Mouse (Mus musculus) retina, embryonic 14.5 days (tissue): ENCODE measurements around the gene Ntrk1.

ENCODE experiments used
- DNase-seq: peaks from one replicate; pipeline ENCODE4 v3.0.0-alpha.2; 2015; ENCODE audit warnings: low spot score

Gene Ntrk1

GRCm38 (mm10) chr3:87752567-87752966 is 42.4 kb downstream of the Ntrk1 start:
- no peak for DNase-seq

DNA sequence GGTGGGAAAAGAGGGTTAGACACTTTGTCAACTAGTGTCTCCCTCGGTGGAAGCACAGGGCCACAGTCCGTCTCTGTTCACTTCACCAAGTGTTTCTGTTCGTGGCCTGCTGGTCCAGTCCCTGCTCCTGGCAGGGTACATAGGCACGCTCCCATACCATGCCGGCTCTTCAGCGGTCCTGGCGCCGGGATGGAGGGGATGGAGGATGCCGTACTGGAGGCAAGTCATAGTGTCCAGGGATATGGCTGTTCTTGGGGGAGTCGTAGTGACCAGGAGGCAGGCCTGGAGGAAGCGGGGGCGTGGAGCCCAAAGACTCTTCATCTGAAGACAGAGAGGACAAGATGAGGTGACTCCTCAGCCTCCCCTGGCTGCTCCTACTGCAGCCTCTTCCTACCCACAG is 45.0 kb downstream of the Ntrk1 start:
- no peak for DNase-seq

- peak; percentile 41 for DNase-seq
Measured at GRCm38 (mm10) chr3:87749036-87749435, 45.9 kb downstream of the Ntrk1 start.

GRCm38 (mm10) chr3:87748431-87748830 is 46.5 kb downstream of the Ntrk1 start, which contains the start of gene Lrrc71:
Gene Lrrc71 (minus strand): TSS chr3:87748625.
- no peak for DNase-seq

DNA sequence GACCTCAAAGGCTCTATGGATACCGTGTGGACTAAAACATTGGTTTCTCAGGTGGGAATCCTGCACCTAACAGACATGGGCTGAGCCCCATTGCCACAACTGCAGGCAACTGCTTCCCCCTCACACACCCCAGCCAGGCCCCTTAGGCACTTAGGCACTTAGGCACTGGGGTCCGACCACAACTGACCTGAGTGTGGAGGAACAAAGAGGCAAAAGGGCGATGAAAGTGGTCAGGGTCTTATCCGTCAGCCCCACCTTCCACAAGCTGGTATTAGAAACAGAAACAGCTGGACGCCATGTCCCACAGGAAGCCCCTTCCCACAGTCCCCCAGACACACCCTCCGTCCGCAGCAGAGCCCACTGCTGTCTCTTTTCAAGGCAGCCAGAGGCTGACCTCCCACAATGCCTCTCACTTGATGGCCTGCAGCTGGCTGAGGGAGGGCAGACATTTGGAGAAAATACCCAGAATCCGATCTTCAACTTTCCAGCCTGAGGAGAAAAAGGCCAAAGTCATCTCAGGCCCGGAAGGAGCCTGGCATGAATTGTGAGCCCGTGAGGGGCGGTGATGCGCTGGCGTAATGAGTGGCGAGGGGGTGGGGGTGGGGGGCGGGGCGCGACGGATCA is 49.8 kb downstream of the Ntrk1 start:
- DNase-seq = no peak

DNA sequence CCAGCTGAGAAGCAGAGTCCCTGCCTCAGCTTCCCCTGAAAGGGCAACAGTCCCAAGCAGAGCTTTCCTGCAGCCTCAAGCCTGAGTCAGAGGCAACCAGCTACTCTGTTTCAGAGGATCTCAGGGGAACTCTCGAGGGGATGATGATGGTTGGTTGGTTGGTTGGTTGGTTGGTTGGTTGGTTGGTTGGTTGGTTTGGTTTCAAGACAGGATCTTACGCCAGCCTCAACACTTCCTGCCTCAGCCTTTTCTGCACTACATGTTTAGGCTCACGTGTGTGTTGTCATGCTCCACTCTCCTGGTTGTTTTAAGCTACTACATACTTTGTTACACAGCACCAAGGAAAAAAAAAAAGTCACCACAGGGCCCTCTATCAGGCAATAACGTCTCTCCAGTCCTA is 51.0 kb downstream of the Ntrk1 start:
- no peak for DNase-seq

- no peak for DNase-seq
Measured at GRCm38 (mm10) chr3:87742735-87743134, 52.2 kb downstream of the Ntrk1 start.

DNA sequence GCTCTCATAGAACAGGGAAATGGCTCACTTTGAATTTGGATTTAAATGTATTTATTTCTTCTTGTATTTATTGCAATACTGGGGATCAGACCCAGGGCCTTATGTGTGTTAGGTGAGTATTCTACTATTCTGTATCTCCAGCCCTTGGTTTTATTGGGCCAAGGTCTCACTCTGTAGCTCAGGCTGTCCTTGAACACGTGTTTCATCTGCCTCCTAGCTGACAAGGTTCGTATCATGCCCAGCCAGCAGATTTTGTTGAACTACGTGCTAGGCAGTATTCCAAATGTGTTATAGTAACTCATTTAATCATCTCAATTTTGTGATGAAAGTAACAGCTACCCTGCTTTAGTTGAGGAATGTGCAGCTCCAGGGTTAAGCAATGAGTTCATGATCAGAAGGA is 52.9 kb downstream of the Ntrk1 start:
- no peak for DNase-seq

DNA sequence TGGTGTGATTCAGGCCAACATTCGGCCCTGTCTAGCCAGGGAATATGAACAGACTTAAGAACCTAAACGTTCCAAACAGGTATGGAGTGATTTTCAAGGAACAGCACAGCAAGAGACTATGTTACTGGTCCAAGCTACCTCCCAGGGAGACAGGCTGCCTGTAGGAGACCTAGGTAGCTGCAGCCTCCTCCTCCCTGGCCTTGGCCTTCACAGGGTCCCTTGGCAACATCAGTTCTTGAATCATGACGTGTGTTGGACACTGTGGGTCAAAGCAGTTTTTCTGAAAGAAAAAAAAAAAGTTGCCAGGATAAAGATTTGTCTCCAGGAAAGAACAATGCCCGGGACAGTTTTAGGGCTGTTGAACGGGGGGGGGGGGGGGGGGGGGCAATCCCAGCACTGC is 56.1 kb downstream of the Ntrk1 start:
- no peak for DNase-seq

DNA sequence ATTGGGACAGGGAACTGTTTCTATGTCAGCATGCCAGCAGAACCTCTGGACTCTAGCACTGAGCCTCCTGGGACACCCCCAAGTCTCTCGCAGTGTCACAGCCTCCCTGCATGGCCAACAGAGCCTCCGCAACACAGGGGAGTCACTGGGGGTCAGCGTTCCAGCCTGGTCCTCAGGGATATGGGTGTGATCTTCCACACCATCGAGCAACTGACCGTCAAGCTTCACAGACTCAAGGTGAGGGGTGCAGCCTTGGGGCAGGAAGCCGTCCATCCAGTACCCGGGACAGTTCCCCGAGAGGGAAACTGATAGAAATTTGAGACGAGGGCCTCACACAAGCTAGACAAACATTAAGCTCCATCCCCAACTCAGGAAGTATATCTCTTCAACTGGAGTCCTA is 59.6 kb downstream of the Ntrk1 start:
- no peak for DNase-seq

- no peak for DNase-seq
Measured at GRCm38 (mm10) chr3:87733984-87734761, 60.8 kb downstream of the Ntrk1 start.

DNA sequence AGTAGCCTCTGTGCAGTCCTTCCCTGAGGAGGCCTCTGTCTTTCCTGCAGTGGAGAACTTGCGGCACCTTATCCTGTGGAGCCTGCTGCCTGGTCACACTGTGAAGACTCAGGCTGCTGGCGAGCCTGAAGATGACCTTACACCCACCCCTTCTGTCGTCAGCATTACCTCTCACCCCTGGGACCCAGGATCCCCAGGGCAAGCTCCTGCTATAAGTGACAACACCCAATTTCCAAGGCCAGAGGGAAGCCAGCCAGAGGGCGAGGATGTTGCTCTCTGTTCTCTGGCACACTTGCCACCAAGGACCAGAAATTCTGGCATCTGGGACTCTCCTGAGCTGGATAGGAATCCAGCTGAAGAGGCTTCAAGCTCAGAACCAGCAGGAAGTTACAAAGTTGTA is 61.9 kb downstream of the Ntrk1 start:
- DNase-seq = no peak

DNA sequence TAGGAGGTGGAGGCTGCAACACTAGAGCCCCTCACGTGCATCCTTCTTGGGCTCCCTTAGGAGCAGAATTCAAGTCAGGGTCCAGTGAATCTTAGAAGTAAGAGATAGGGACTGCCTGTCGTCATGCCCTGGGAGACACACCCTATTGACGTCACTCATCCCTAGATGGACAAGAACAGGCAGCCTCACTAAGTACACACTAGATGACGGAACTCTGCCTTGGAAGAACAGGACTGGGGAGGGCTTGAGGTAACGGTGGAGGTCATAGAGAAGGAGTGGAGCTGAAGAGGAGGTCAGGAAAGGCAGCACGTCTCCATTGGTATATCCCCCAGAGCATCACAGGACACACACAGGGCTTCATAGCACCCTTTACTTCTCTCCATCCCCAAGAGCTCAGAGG is 66.3 kb downstream of the Ntrk1 start:
- no peak for DNase-seq
